In the genomic region with DNA sequence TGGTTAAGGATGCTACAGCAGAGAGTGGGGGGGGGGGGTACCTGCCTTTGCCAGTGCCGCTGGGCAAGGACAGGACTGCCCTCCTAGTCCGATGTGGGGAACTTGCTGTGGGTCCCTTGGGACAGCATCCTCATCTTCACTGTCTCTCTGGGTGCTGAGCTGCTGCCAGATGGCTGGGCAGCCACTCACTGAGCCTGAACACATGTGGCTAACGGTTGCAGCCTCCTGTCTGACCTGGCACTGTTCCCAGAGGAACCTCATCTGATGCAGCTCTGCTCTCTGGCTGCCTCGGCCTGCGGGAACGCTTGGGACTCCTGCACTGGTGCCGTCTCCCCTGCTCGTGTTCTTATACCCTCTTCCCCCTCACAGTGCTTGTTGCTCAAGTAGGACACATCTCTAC, we compare ENCODE assay signal across 8 mouse cellular contexts. TPM values are rescaled to one million over a fixed set of nuclear protein-coding genes. Genes with fewer than 3 reads are reported as not detected.
DNase-seq lines count a peak whose midpoint lies in the region; ATAC-seq and TF ChIP-seq lines count a peak whose summit lies in the region.

No protein-coding gene starts in this region.

- no peaks in the 10 kb centered on the region for H3K9me3 ChIP-seq in embryonic facial prominence, embryonic 14.5 days (ENCODE audit: control insufficient read depth, low read length)
- no peaks in the 10 kb centered on the region for H3K9me3 ChIP-seq in lung, embryonic 15.5 days

- no peak for TF ChIP-seq CTCF in layer of hippocampus, adult 2 months (conservative IDR thresholded peaks at IDR 0.05)
- TF ChIP-seq CTCF in spleen, adult 2 months (IDR thresholded peaks at IDR 0.05; ENCODE audit: extremely low read depth, insufficient read depth, insufficient read length, insufficient replicate concordance) = no peak
- TF ChIP-seq CTCF in thymus, adult 2 months (IDR thresholded peaks at IDR 0.05; ENCODE audit: borderline replicate concordance, control insufficient read depth, extremely low read depth, insufficient read depth, low read length, poor library complexity) = no peak

- no peak for TF ChIP-seq POLR2A in spleen, adult 2 months (IDR thresholded peaks at IDR 0.05; ENCODE audit: low read depth, low read length)
- TF ChIP-seq POLR2A in thymus, adult 2 months (IDR thresholded peaks at IDR 0.05; ENCODE audit: control insufficient read depth, extremely low read depth, insufficient read depth, low read length, poor library complexity) = no peak

- no peaks in the 10 kb centered on the region for H3K27me3 ChIP-seq in embryonic facial prominence, embryonic 14.5 days (replicated peaks; ENCODE audit: control insufficient read depth, insufficient read depth, low read length)
- H3K27me3 ChIP-seq in lung, embryonic 15.5 days = no peaks in the 10 kb centered on the region
- no peaks in the 10 kb centered on the region for H3K27me3 ChIP-seq in spleen, adult 2 months (ENCODE audit: control insufficient read depth, insufficient read depth, low read length)
- H3K27me3 ChIP-seq in thymus, adult 2 months (ENCODE audit: control insufficient read depth, insufficient read depth, low read length) = no peaks in the 10 kb centered on the region

- H3K4me3 ChIP-seq in layer of hippocampus, adult 2 months = no peak overlapping the region
- H3K4me3 ChIP-seq in embryonic facial prominence, embryonic 14.5 days (ENCODE audit: low read depth, low read length) = no peak overlapping the region
- H3K4me3 ChIP-seq in lung, embryonic 15.5 days = no peak overlapping the region
- H3K4me3 ChIP-seq in spleen, adult 2 months (ENCODE audit: extremely low read depth, insufficient read depth, insufficient read length) = no peak overlapping the region
- H3K4me3 ChIP-seq in thymus, adult 2 months (ENCODE audit: control insufficient read depth, insufficient read depth, low read length) = no peak overlapping the region

- H3K9ac ChIP-seq in embryonic facial prominence, embryonic 14.5 days (ENCODE audit: low read depth, low read length) = no peak overlapping the region
- H3K9ac ChIP-seq in lung, embryonic 15.5 days = no peak overlapping the region

- no peak overlapping the region for H3K27ac ChIP-seq in layer of hippocampus, adult 2 months
- H3K27ac ChIP-seq in embryonic facial prominence, embryonic 14.5 days (replicated peaks; ENCODE audit: low read depth, low read length) = no peak overlapping the region
- H3K27ac ChIP-seq in lung, embryonic 15.5 days = 0 out of 2 replicates have a peak overlapping the region, but pooled peaks have one; percentile 1
- H3K27ac ChIP-seq in spleen, adult 2 months (ENCODE audit: insufficient read depth, low read length) = no peak overlapping the region
- H3K27ac ChIP-seq in thymus, adult 2 months (ENCODE audit: control insufficient read depth, insufficient read depth, low read length) = no peak overlapping the region

- 44% methylated on average over 8 of the region's 8 CpGs for WGBS in embryonic facial prominence, embryonic 14.5 days
- WGBS in lung, embryonic 15.5 days = 36% methylated on average over 8 of the region's 8 CpGs
- WGBS in spleen, adult 2 months = 8% methylated on average over 8 of the region's 8 CpGs
- 7% methylated on average over 8 of the region's 8 CpGs for WGBS in thymus, adult 2 months

- peak; percentile 23 to 38 for DNase-seq in layer of hippocampus, adult 2 months (ENCODE audit: low spot score in 2 of 2)
- no peak for DNase-seq in layer of hippocampus, postnatal 14 days (ENCODE audit: low spot score in 2 of 2)
- peak; percentile 95 for DNase-seq in MN1 (ENCODE audit: low spot score)
- peak; percentile 81 for DNase-seq in embryonic facial prominence, embryonic 14.5 days (ENCODE audit: low spot score)
- DNase-seq in heart, postnatal 14 days = peak; percentile 62 to 70
- DNase-seq in spleen, adult 2 months (ENCODE audit: low read depth in 1 of 2, low spot score in 2 of 2) = peak; percentile 27 to 34
- no peak for DNase-seq in thymus, adult 2 months

- H3K36me3 ChIP-seq in embryonic facial prominence, embryonic 14.5 days (ENCODE audit: control insufficient read depth, insufficient read depth, low read length) = no peaks in the 10 kb centered on the region
- H3K36me3 ChIP-seq in lung, embryonic 15.5 days = no peaks in the 10 kb centered on the region
- no peaks in the 10 kb centered on the region for H3K36me3 ChIP-seq in spleen, adult 2 months (ENCODE audit: control insufficient read depth, insufficient read depth, low read length)
- no peaks in the 10 kb centered on the region for H3K36me3 ChIP-seq in thymus, adult 2 months (ENCODE audit: control insufficient read depth, insufficient read depth, low read length)

- H3K4me2 ChIP-seq in embryonic facial prominence, embryonic 14.5 days (ENCODE audit: low read depth, low read length) = no peak overlapping the region
- no peak overlapping the region for H3K4me2 ChIP-seq in lung, embryonic 15.5 days

- ATAC-seq in embryonic facial prominence, embryonic 14.5 days (ENCODE audit: low read depth) = peak; percentile 53; the same call in 1 of the 2 replicates
- peak; percentile 12; the same call in 1 of the 2 replicates for ATAC-seq in lung, embryonic 15.5 days (ENCODE audit: borderline replicate concordance, extremely low read depth, low FRiP score, low TSS enrichment)

- peaks cover 15% of the 10 kb centered on the region for H3K4me1 ChIP-seq in embryonic facial prominence, embryonic 14.5 days (ENCODE audit: control insufficient read depth, insufficient read depth, low read length)
- H3K4me1 ChIP-seq in lung, embryonic 15.5 days = peaks cover 87% of the 10 kb centered on the region
- peaks cover 50% of the 10 kb centered on the region; the same call in 1 of the 2 replicates for H3K4me1 ChIP-seq in spleen, adult 2 months (ENCODE audit: control insufficient read depth, insufficient read depth, insufficient read length)
- H3K4me1 ChIP-seq in thymus, adult 2 months (replicated peaks; ENCODE audit: control insufficient read depth, insufficient read depth, low read length) = peaks cover 43% of the 10 kb centered on the region

- intact Hi-C loops in heart, postnatal 14 days (cut with DNase I) = no loop called here

RNA-seq across cellular contexts. Expression of gene Inpp5a, which starts 8.6 kb away (rescaled TPM):
- total RNA-seq in layer of hippocampus, adult 2 months (2021) = 10 to 100 TPM; 39.2 to 41.1 TPM
- total RNA-seq in layer of hippocampus, postnatal 14 days (2021) = 10 to 100 TPM; 41.1 to 41.2 TPM
- 39.3 and 41.6 TPM in 2 replicates for polyA plus RNA-seq in embryonic facial prominence, embryonic 14.5 days (2014; fragmentation: Nextera tagmentation; extraction: Ambion mirVana)
- total RNA-seq in heart, postnatal 14 days (2021) = 100 to 1,000 TPM; 201 to 215 TPM
- 31.2 and 35.9 TPM in 2 replicates for polyA plus RNA-seq in lung, embryonic 15.5 days (2015; fragmentation: Nextera tagmentation; extraction: Ambion mirVana)
- polyA plus RNA-seq in spleen, adult 2 months (2012; rRNA removed) = 10.3 and 13.4 TPM in 2 replicates
- 15.8 and 17.9 TPM in 2 replicates for polyA plus RNA-seq in thymus, adult 2 months (2012; rRNA removed)

Comparison
In these comparisons a context has a peak if more than half of its experiments do, and no peak if none do; other contexts are left out.
1. DNase-seq: peak in layer of hippocampus, adult 2 months (2 of 2), MN1 (single experiment), embryonic facial prominence, embryonic 14.5 days (single experiment), heart, postnatal 14 days (2 of 2) and spleen, adult 2 months (2 of 2); none in layer of hippocampus, postnatal 14 days (0 of 2) and thymus, adult 2 months (single experiment).